18 mouse cellular contexts compared by ENCODE assay signal in genomic region chr9:99995204-99995603, GRCm38 (mm10).
DNase-seq lines count a peak whose midpoint lies in the region; ATAC-seq lines count a peak whose summit lies in the region.
"Had no signal": no experiment of that assay in that cellular context is flagged by ENCODE, and none has a peak within 500 bp of the region (broad histone marks: within the 10 kb centered on the region; RNA-seq: fewer than 3 reads in every experiment).

No protein-coding gene starts in this region.

- no peaks in the 10 kb centered on the region; the same call in 1 of the 2 replicates for H3K4me1 ChIP-seq in heart, embryonic 11.5 days (ENCODE audit: control insufficient read depth, insufficient read depth, low read length)
- H3K4me1 ChIP-seq in embryonic facial prominence, embryonic 10.5 days = peaks cover 15% of the 10 kb centered on the region
- H3K4me1 ChIP-seq in hindbrain, embryonic 14.5 days (replicated peaks; ENCODE audit: control insufficient read depth, insufficient read depth, low read length) = no peaks in the 10 kb centered on the region; the same call in 1 of the 2 replicates
- H3K4me1 ChIP-seq in neural tube, embryonic 12.5 days = 0 out of 2 replicates have a peak, but pooled peaks cover 11% of the 10 kb centered on the region

- intact Hi-C loops in heart, postnatal 25 days (cut with DNase I) = no loop called here

- no peaks in the 10 kb centered on the region for H3K36me3 ChIP-seq in heart, embryonic 11.5 days (ENCODE audit: control insufficient read depth, insufficient read depth, low read length)
- no peaks in the 10 kb centered on the region for H3K36me3 ChIP-seq in embryonic facial prominence, embryonic 10.5 days (replicated peaks)
- no peaks in the 10 kb centered on the region for H3K36me3 ChIP-seq in hindbrain, embryonic 14.5 days (replicated peaks; ENCODE audit: control insufficient read depth, insufficient read depth)
- no peaks in the 10 kb centered on the region for H3K36me3 ChIP-seq in neural tube, embryonic 12.5 days
- H3K36me3 ChIP-seq: embryonic facial prominence, embryonic 12.5 days; limb, embryonic 12.5 days had no signal

- no peak for ATAC-seq in heart, embryonic 11.5 days (replicated peaks; ENCODE audit: insufficient number of reproducible peaks, low FRiP score, low TSS enrichment)
- peak; percentile 48; the same call in 1 of the 2 replicates for ATAC-seq in hindbrain, embryonic 14.5 days (ENCODE audit: low FRiP score)
- ATAC-seq in neural tube, embryonic 12.5 days (ENCODE audit: low FRiP score, low read depth) = no peak
- ATAC-seq: activated CD4-positive, CD25-positive, alpha-beta regulatory T cell, adult 4 months; liver, postnatal 0 days had no signal

- DNase-seq in heart, postnatal 25 days (ENCODE audit: low spot score) = no peak
- peak; percentile 12 for DNase-seq in embryonic facial prominence, embryonic 10.5 days (ENCODE audit: low spot score)
- no peak for DNase-seq in hindbrain, embryonic 14.5 days (ENCODE audit: low spot score)
- DNase-seq in thymus, postnatal 14 days = no peak
- DNase-seq in spleen, adult 12 weeks (ENCODE audit: low spot score) = no peak
- DNase-seq in Muller cell, postnatal 12 days (ENCODE audit: inconsistent ontology term) = no peak
- DNase-seq: cerebellum, adult 8-10 months; gastrocnemius, postnatal 25 days; layer of hippocampus, postnatal 36 days; liver, postnatal 0 days; thymus, adult 18-20 months had no signal

- no peak overlapping the region for H3K9ac ChIP-seq in heart, embryonic 11.5 days (ENCODE audit: low read depth, low read length)
- H3K9ac ChIP-seq in hindbrain, embryonic 14.5 days = peak overlapping the region; percentile 41; the same call in 1 of the 2 replicates
- H3K9ac ChIP-seq in neural tube, embryonic 12.5 days = no peak overlapping the region
- H3K9ac ChIP-seq: embryonic facial prominence, embryonic 12.5 days; limb, embryonic 12.5 days; liver, postnatal 0 days had no signal

- no peaks in the 10 kb centered on the region for H3K9me3 ChIP-seq in heart, embryonic 11.5 days (replicated peaks; ENCODE audit: control insufficient read depth, low read length)
- H3K9me3 ChIP-seq in embryonic facial prominence, embryonic 10.5 days = no peaks in the 10 kb centered on the region
- H3K9me3 ChIP-seq in hindbrain, embryonic 14.5 days (ENCODE audit: control insufficient read depth, low read length) = no peaks in the 10 kb centered on the region
- H3K9me3 ChIP-seq in neural tube, embryonic 12.5 days = no peaks in the 10 kb centered on the region
- H3K9me3 ChIP-seq: embryonic facial prominence, embryonic 12.5 days; limb, embryonic 12.5 days had no signal

- H3K27me3 ChIP-seq in heart, embryonic 11.5 days (ENCODE audit: control insufficient read depth, insufficient read depth, low read length) = peaks cover 3% of the 10 kb centered on the region; the same call in 1 of the 2 replicates
- peaks cover 59% of the 10 kb centered on the region for H3K27me3 ChIP-seq in embryonic facial prominence, embryonic 10.5 days (replicated peaks; ENCODE audit: low read depth, poor library complexity, severe bottlenecking)
- H3K27me3 ChIP-seq in hindbrain, embryonic 14.5 days (ENCODE audit: control insufficient read depth, insufficient read depth, low read length) = peaks cover 10% of the 10 kb centered on the region; the same call in 1 of the 2 replicates
- H3K27me3 ChIP-seq in neural tube, embryonic 12.5 days (replicated peaks) = no peaks in the 10 kb centered on the region

- 42% methylated on average over 8 of the region's 8 CpGs for WGBS in heart, embryonic 11.5 days (ENCODE audit: insufficient replicate concordance)
- WGBS in embryonic facial prominence, embryonic 10.5 days = 39% methylated on average over 8 of the region's 8 CpGs
- WGBS in hindbrain, embryonic 14.5 days = 33% methylated on average over 8 of the region's 8 CpGs
- 36% methylated on average over 8 of the region's 8 CpGs for WGBS in neural tube, embryonic 12.5 days

- no peak overlapping the region for H3K4me3 ChIP-seq in heart, embryonic 11.5 days (ENCODE audit: low read depth, low read length)
- H3K4me3 ChIP-seq in embryonic facial prominence, embryonic 10.5 days = peak overlapping the region; percentile 48
- H3K4me3 ChIP-seq in hindbrain, embryonic 14.5 days (replicated peaks; ENCODE audit: low read length) = peak overlapping the region; percentile 22; the same call in 1 of the 2 replicates
- no peak overlapping the region for H3K4me3 ChIP-seq in neural tube, embryonic 12.5 days

- H3K27ac ChIP-seq in heart, embryonic 11.5 days (ENCODE audit: low read depth, low read length) = no peak overlapping the region
- no peak overlapping the region for H3K27ac ChIP-seq in embryonic facial prominence, embryonic 10.5 days (replicated peaks)
- H3K27ac ChIP-seq in hindbrain, embryonic 14.5 days = 0 out of 2 replicates have a peak overlapping the region, but pooled peaks have one; percentile 35
- no peak overlapping the region for H3K27ac ChIP-seq in neural tube, embryonic 12.5 days
- H3K27ac ChIP-seq: embryonic facial prominence, embryonic 12.5 days; kidney, postnatal 0 days; limb, embryonic 12.5 days; macrophage had no signal

- H3K4me2 ChIP-seq in heart, embryonic 11.5 days = peak overlapping the region; percentile 72; the same call in 1 of the 2 replicates
- H3K4me2 ChIP-seq in hindbrain, embryonic 14.5 days (replicated peaks) = peak overlapping the region; percentile 58
- H3K4me2 ChIP-seq in neural tube, embryonic 12.5 days (replicated peaks) = peak overlapping the region; percentile 57

Comparison
In these comparisons a context has a peak if more than half of its experiments do, and no peak if none do; other contexts are left out.
1. H3K4me3 ChIP-seq: peak in embryonic facial prominence, embryonic 10.5 days (single experiment) and hindbrain, embryonic 14.5 days (single experiment); none in heart, embryonic 11.5 days (single experiment) and neural tube, embryonic 12.5 days (single experiment).
2. Peak in every context shown above with its lines, with median percentiles within 50 percentile points of each other: H3K4me2 ChIP-seq.